Mouse (Mus musculus): ENCODE data around the gene Zfp345. TPM values are rescaled to one million over a fixed set of nuclear protein-coding genes. Genes with fewer than 3 reads are reported as not detected.
A peak's percentile ranks its signal among the peaks of the same experiment; 100 is the strongest.
"Not testable (repeated sequence)": the region's sequence is repeated elsewhere in the genome, so short reads cannot be mapped to it uniquely, and the experiment has no call there.

Gene Zfp345
- total RNA-seq (2012; rRNA removed): 14.2 and 18.2 TPM in 2 replicates

- H3K4me3 ChIP-seq (ENCODE audit: insufficient read depth in 1 of 2, low read depth in 1 of 2, low read length in 2 of 2, poor library complexity in 1 of 2, severe bottlenecking in 1 of 2): peak within 1 kb of the TSS; percentile 72 to 78
- TF ChIP-seq ZC3H11A (IDR thresholded peaks at IDR 0.05; ENCODE audit: borderline replicate concordance, low read depth, low read length): peak; percentile 18; the same call in 1 of the 2 replicates
- H3K27ac ChIP-seq (ENCODE audit: insufficient read depth, low read depth, low read length, poor library complexity, severe bottlenecking): peak within 1 kb of the TSS; percentile 5; the same call in 1 of the 2 replicates
- in situ Hi-C loops (cut with MboI; ENCODE audit: low sequenced_read_pairs in 2 of 2, unreplicated experiment in 2 of 2); H3K36me3 ChIP-seq (ENCODE audit: control insufficient read depth, insufficient read depth, low read length, poor library complexity, severe bottlenecking); H3K9me3 ChIP-seq (ENCODE audit: control insufficient read depth, insufficient read depth, low read depth, low read length); H3K4me1 ChIP-seq (ENCODE audit: control insufficient read depth in 2 of 2, insufficient read depth in 2 of 2, low read length in 2 of 2, poor library complexity in 1 of 2): not testable (repeated sequence)
- H3K9ac ChIP-seq (ENCODE audit: insufficient read depth, low read depth, low read length, poor library complexity, severe bottlenecking): peak within 1 kb of the TSS; percentile 81; the same call in 1 of the 2 replicates
- DNase-seq (ENCODE audit: low read depth, low spot score): peak; percentile 75
Measured at GRCm38 (mm10) chr2:150484939-150485778, at the start of gene Zfp345. Gene Zfp345 (minus strand): TSS chr2:150485091.

- Histone ChIP-seq H3K27ac (ENCODE audit: insufficient read depth, low read depth, low read length, poor library complexity, severe bottlenecking) (no peak overlapping the region), H3K4me3 (ENCODE audit: insufficient read depth in 1 of 2, low read depth in 1 of 2, low read length in 2 of 2, poor library complexity in 1 of 2, severe bottlenecking in 1 of 2) (peak overlapping the region; percentile 58 to 66), H3K9me3 (ENCODE audit: control insufficient read depth, insufficient read depth, low read depth, low read length) (no peaks in the 10 kb centered on the region), H3K9ac (ENCODE audit: insufficient read depth, low read depth, low read length, poor library complexity, severe bottlenecking) (peak overlapping the region; percentile 70), H3K36me3 (ENCODE audit: control insufficient read depth, insufficient read depth, low read length, poor library complexity, severe bottlenecking) (no peaks in the 10 kb centered on the region), H3K4me1 (ENCODE audit: control insufficient read depth in 2 of 2, insufficient read depth in 2 of 2, low read length in 2 of 2, poor library complexity in 1 of 2) (no peaks in the 10 kb centered on the region)
- TF ChIP-seq HCFC1 (IDR thresholded peaks at IDR 0.05; ENCODE audit: borderline replicate concordance, insufficient read depth, low read length) (no peak), ZC3H11A (IDR thresholded peaks at IDR 0.05; ENCODE audit: borderline replicate concordance, low read depth, low read length) (no peak), CHD2 (IDR thresholded peaks at IDR 0.05; ENCODE audit: low read depth, low read length) (no peak), ZNF384 (IDR thresholded peaks at IDR 0.05; ENCODE audit: low read depth, low read length) (no peak), MAFK (IDR thresholded peaks at IDR 0.05; ENCODE audit: insufficient read depth, low read depth, low read length) (no peak)
- in situ Hi-C loops (cut with MboI; ENCODE audit: low sequenced_read_pairs in 2 of 2, unreplicated experiment in 2 of 2): no loop called here
- DNase-seq (ENCODE audit: low read depth, low spot score): no peak
Measured at GRCm38 (mm10) chr2:150525703-150526207, 40.9 kb upstream of the Zfp345 start.

- H3K9me3 ChIP-seq (ENCODE audit: control insufficient read depth, insufficient read depth, low read depth, low read length): no peaks in the 10 kb centered on the region
- H3K36me3 ChIP-seq (ENCODE audit: control insufficient read depth, insufficient read depth, low read length, poor library complexity, severe bottlenecking): no peaks in the 10 kb centered on the region
- no peaks in the 10 kb centered on the region for H3K4me1 ChIP-seq (ENCODE audit: control insufficient read depth in 2 of 2, insufficient read depth in 2 of 2, low read length in 2 of 2, poor library complexity in 1 of 2)
- no peak overlapping the region for H3K9ac ChIP-seq (ENCODE audit: insufficient read depth, low read depth, low read length, poor library complexity, severe bottlenecking)
- no peak for DNase-seq (ENCODE audit: low read depth, low spot score)
- in situ Hi-C loops (cut with MboI; ENCODE audit: low sequenced_read_pairs in 2 of 2, unreplicated experiment in 2 of 2): no loop called here
- no peak overlapping the region for H3K27ac ChIP-seq (ENCODE audit: insufficient read depth, low read depth, low read length, poor library complexity, severe bottlenecking)
- peak; percentile 97 for TF ChIP-seq MAFK (IDR thresholded peaks at IDR 0.05; ENCODE audit: insufficient read depth, low read depth, low read length)
- no peak for TF ChIP-seq ZNF384 (IDR thresholded peaks at IDR 0.05; ENCODE audit: low read depth, low read length)
- no peak overlapping the region for H3K4me3 ChIP-seq (ENCODE audit: insufficient read depth in 1 of 2, low read depth in 1 of 2, low read length in 2 of 2, poor library complexity in 1 of 2, severe bottlenecking in 1 of 2)
Measured at GRCm38 (mm10) chr2:150512837-150513236, 27.9 kb upstream of the Zfp345 start.

- Histone ChIP-seq H3K4me3 (ENCODE audit: insufficient read depth in 1 of 2, low read depth in 1 of 2, low read length in 2 of 2, poor library complexity in 1 of 2, severe bottlenecking in 1 of 2) (peak overlapping the region; percentile 43 to 56; a peak in 3 of 4 replicates), H3K9ac (ENCODE audit: insufficient read depth, low read depth, low read length, poor library complexity, severe bottlenecking) (peak overlapping the region; percentile 55)
- H3K9me3 ChIP-seq (ENCODE audit: control insufficient read depth, insufficient read depth, low read depth, low read length); in situ Hi-C loops (cut with MboI; ENCODE audit: low sequenced_read_pairs in 2 of 2, unreplicated experiment in 2 of 2); H3K27ac ChIP-seq (ENCODE audit: insufficient read depth, low read depth, low read length, poor library complexity, severe bottlenecking); DNase-seq (ENCODE audit: low read depth, low spot score); H3K4me1 ChIP-seq (ENCODE audit: control insufficient read depth in 2 of 2, insufficient read depth in 2 of 2, low read length in 2 of 2, poor library complexity in 1 of 2); H3K36me3 ChIP-seq (ENCODE audit: control insufficient read depth, insufficient read depth, low read length, poor library complexity, severe bottlenecking): not testable (repeated sequence)
Measured at GRCm38 (mm10) chr2:150500124-150500973, 15.5 kb upstream of the Zfp345 start.
